Mouse (Mus musculus): ENCODE measurements around the gene Wdr26. TPM values are rescaled to one million over a fixed set of nuclear protein-coding genes. Genes with fewer than 3 reads are reported as not detected.
A peak's percentile ranks its signal among the peaks of the same experiment; 100 is the strongest.

Wdr26 gene
- polyA plus RNA-seq, 1 experiment from 2014 or later = 43.5 TPM

GRCm38 (mm10) chr1:181214296-181215035 lies 2.7 kb upstream of the Wdr26 start:
- no peaks in the 10 kb centered on the region for H3K9me3 ChIP-seq (ENCODE audit: control insufficient read depth, low read length)
- no peak overlapping the region for H3K4me3 ChIP-seq (ENCODE audit: low read depth, low read length)
- no peak overlapping the region for H3K9ac ChIP-seq (ENCODE audit: low read length)
- no peak overlapping the region for H3K4me2 ChIP-seq (ENCODE audit: low read length)
- no peaks in the 10 kb centered on the region for H3K27me3 ChIP-seq (replicated peaks; ENCODE audit: control insufficient read depth, insufficient read depth, low read length)
- 85% methylated on average over 8 of the region's 8 CpGs for WGBS
- H3K27ac ChIP-seq (ENCODE audit: low read depth) = no peak overlapping the region
- peaks cover 17% of the 10 kb centered on the region for H3K4me1 ChIP-seq (replicated peaks; ENCODE audit: control insufficient read depth, insufficient read depth, low read length)
- H3K36me3 ChIP-seq (ENCODE audit: control insufficient read depth, insufficient read depth, low read length) = no peaks in the 10 kb centered on the region
- DNase-seq (ENCODE audit: low spot score) (no peak), ATAC-seq (replicated peaks; ENCODE audit: low FRiP score, low TSS enrichment, low read depth) (no peak)

GRCm38 (mm10) chr1:181211403-181211919 lies 340 bp downstream of the Wdr26 start:
- Histone ChIP-seq H3K4me3 (ENCODE audit: low read depth, low read length) (peak overlapping the region; percentile 72), H3K27me3 (replicated peaks; ENCODE audit: control insufficient read depth, insufficient read depth, low read length) (no peaks in the 10 kb centered on the region), H3K9ac (ENCODE audit: low read length) (peak overlapping the region; percentile 92), H3K27ac (ENCODE audit: low read depth) (peak overlapping the region; percentile 89), H3K9me3 (ENCODE audit: control insufficient read depth, low read length) (no peaks in the 10 kb centered on the region), H3K4me2 (ENCODE audit: low read length) (peak overlapping the region; percentile 73), H3K4me1 (replicated peaks; ENCODE audit: control insufficient read depth, insufficient read depth, low read length) (peaks cover 24% of the 10 kb centered on the region), H3K36me3 (ENCODE audit: control insufficient read depth, insufficient read depth, low read length) (peaks cover 21% of the 10 kb centered on the region)
- under 1% methylated on average over 22 of the region's 72 CpGs for WGBS
- peak; percentile 42 for ATAC-seq (replicated peaks; ENCODE audit: low FRiP score, low TSS enrichment, low read depth)
- no peak for DNase-seq (ENCODE audit: low spot score)

GRCm38 (mm10) chr1:181210601-181211402 lies 999 bp downstream of the Wdr26 start:
- Histone ChIP-seq H3K27me3 (replicated peaks; ENCODE audit: control insufficient read depth, insufficient read depth, low read length) (no peaks in the 10 kb centered on the region), H3K36me3 (ENCODE audit: control insufficient read depth, insufficient read depth, low read length) (peaks cover 21% of the 10 kb centered on the region), H3K4me2 (ENCODE audit: low read length) (peak overlapping the region; percentile 73), H3K27ac (ENCODE audit: low read depth) (peak overlapping the region; percentile 89), H3K9me3 (ENCODE audit: control insufficient read depth, low read length) (no peaks in the 10 kb centered on the region), H3K4me3 (ENCODE audit: low read depth, low read length) (peak overlapping the region; percentile 72), H3K9ac (ENCODE audit: low read length) (peak overlapping the region; percentile 92), H3K4me1 (replicated peaks; ENCODE audit: control insufficient read depth, insufficient read depth, low read length) (peaks cover 24% of the 10 kb centered on the region)
- ATAC-seq (replicated peaks; ENCODE audit: low FRiP score, low TSS enrichment, low read depth) = peak; percentile 34; the same call in 1 of the 2 replicates
- DNase-seq (ENCODE audit: low spot score) = peak; percentile 73
- 1% methylated on average over 43 of the region's 56 CpGs for WGBS

- Histone ChIP-seq H3K9ac (ENCODE audit: low read length) (peak overlapping the region; percentile 92), H3K36me3 (ENCODE audit: control insufficient read depth, insufficient read depth, low read length) (peaks cover 27% of the 10 kb centered on the region), H3K27me3 (replicated peaks; ENCODE audit: control insufficient read depth, insufficient read depth, low read length) (no peaks in the 10 kb centered on the region), H3K27ac (ENCODE audit: low read depth) (no peak overlapping the region), H3K9me3 (ENCODE audit: control insufficient read depth, low read length) (no peaks in the 10 kb centered on the region), H3K4me3 (ENCODE audit: low read depth, low read length) (peak overlapping the region; percentile 72), H3K4me1 (replicated peaks; ENCODE audit: control insufficient read depth, insufficient read depth, low read length) (peaks cover 24% of the 10 kb centered on the region), H3K4me2 (ENCODE audit: low read length) (peak overlapping the region; percentile 73)
- DNase-seq (ENCODE audit: low spot score) = no peak
- 7% methylated on average over 4 of the region's 4 CpGs for WGBS
- ATAC-seq (replicated peaks; ENCODE audit: low FRiP score, low TSS enrichment, low read depth) = no peak
Measured at GRCm38 (mm10) chr1:181210147-181210546, 1.7 kb downstream of the Wdr26 start.

- WGBS = 86% methylated on average over 4 of the region's 4 CpGs
- H3K36me3 ChIP-seq (ENCODE audit: control insufficient read depth, insufficient read depth, low read length) = peaks cover 90% of the 10 kb centered on the region
- H3K9me3 ChIP-seq (ENCODE audit: control insufficient read depth, low read length) = no peaks in the 10 kb centered on the region
- no peak overlapping the region for H3K4me2 ChIP-seq (ENCODE audit: low read length)
- no peaks in the 10 kb centered on the region for H3K27me3 ChIP-seq (replicated peaks; ENCODE audit: control insufficient read depth, insufficient read depth, low read length)
- DNase-seq (ENCODE audit: low spot score) = no peak
- no peak overlapping the region for H3K27ac ChIP-seq (ENCODE audit: low read depth)
- H3K4me3 ChIP-seq (ENCODE audit: low read depth, low read length) = no peak overlapping the region
- ATAC-seq (replicated peaks; ENCODE audit: low FRiP score, low TSS enrichment, low read depth) = no peak
- no peaks in the 10 kb centered on the region for H3K4me1 ChIP-seq (replicated peaks; ENCODE audit: control insufficient read depth, insufficient read depth, low read length)
- no peak overlapping the region for H3K9ac ChIP-seq (ENCODE audit: low read length)
Measured at GRCm38 (mm10) chr1:181199446-181199845, 12.4 kb downstream of the Wdr26 start.

- no peak overlapping the region for H3K9ac ChIP-seq (ENCODE audit: low read length)
- no peaks in the 10 kb centered on the region for H3K9me3 ChIP-seq (ENCODE audit: control insufficient read depth, low read length)
- no peak overlapping the region for H3K4me2 ChIP-seq (ENCODE audit: low read length)
- no peak overlapping the region for H3K27ac ChIP-seq (ENCODE audit: low read depth)
- H3K4me1 ChIP-seq (replicated peaks; ENCODE audit: control insufficient read depth, insufficient read depth, low read length) = no peaks in the 10 kb centered on the region
- peaks cover 92% of the 10 kb centered on the region for H3K36me3 ChIP-seq (ENCODE audit: control insufficient read depth, insufficient read depth, low read length)
- H3K4me3 ChIP-seq (ENCODE audit: low read depth, low read length) = no peak overlapping the region
- ATAC-seq (replicated peaks; ENCODE audit: low FRiP score, low TSS enrichment, low read depth) = no peak
- no peaks in the 10 kb centered on the region for H3K27me3 ChIP-seq (replicated peaks; ENCODE audit: control insufficient read depth, insufficient read depth, low read length)
- WGBS = 94% methylated on average over 4 of the region's 4 CpGs
- no peak for DNase-seq (ENCODE audit: low spot score)
Measured at GRCm38 (mm10) chr1:181188925-181189324, 22.9 kb downstream of the Wdr26 start.

- no peak for DNase-seq (ENCODE audit: low spot score)
- Histone ChIP-seq H3K4me3 (ENCODE audit: low read depth, low read length) (no peak overlapping the region), H3K4me1 (replicated peaks; ENCODE audit: control insufficient read depth, insufficient read depth, low read length) (no peaks in the 10 kb centered on the region), H3K36me3 (ENCODE audit: control insufficient read depth, insufficient read depth, low read length) (peaks cover 48% of the 10 kb centered on the region), H3K27ac (ENCODE audit: low read depth) (no peak overlapping the region), H3K4me2 (ENCODE audit: low read length) (no peak overlapping the region), H3K27me3 (replicated peaks; ENCODE audit: control insufficient read depth, insufficient read depth, low read length) (no peaks in the 10 kb centered on the region), H3K9me3 (ENCODE audit: control insufficient read depth, low read length) (no peaks in the 10 kb centered on the region), H3K9ac (ENCODE audit: low read length) (no peak overlapping the region)
- no peak for ATAC-seq (replicated peaks; ENCODE audit: low FRiP score, low TSS enrichment, low read depth)
- WGBS = 77% methylated on average over 8 of the region's 8 CpGs
Measured at GRCm38 (mm10) chr1:181170210-181170609, 41.6 kb downstream of the Wdr26 start.

GRCm38 (mm10) chr1:181168377-181168776 lies 43.4 kb downstream of the Wdr26 start:
- ATAC-seq (replicated peaks; ENCODE audit: low FRiP score, low TSS enrichment, low read depth) = no peak; the same call in 1 of the 2 replicates
- Histone ChIP-seq H3K9ac (ENCODE audit: low read length) (no peak overlapping the region), H3K27ac (ENCODE audit: low read depth) (no peak overlapping the region), H3K9me3 (ENCODE audit: control insufficient read depth, low read length) (no peaks in the 10 kb centered on the region), H3K4me1 (replicated peaks; ENCODE audit: control insufficient read depth, insufficient read depth, low read length) (no peaks in the 10 kb centered on the region), H3K27me3 (replicated peaks; ENCODE audit: control insufficient read depth, insufficient read depth, low read length) (no peaks in the 10 kb centered on the region), H3K4me2 (ENCODE audit: low read length) (no peak overlapping the region), H3K36me3 (ENCODE audit: control insufficient read depth, insufficient read depth, low read length) (peaks cover 58% of the 10 kb centered on the region), H3K4me3 (ENCODE audit: low read depth, low read length) (no peak overlapping the region)
- DNase-seq (ENCODE audit: low spot score) = no peak
- WGBS = 78% methylated on average over 3 of the region's 3 CpGs

All from intestine, embryonic 14.5 days (tissue).